Mouse (Mus musculus): ENCODE data around the gene Fbxl17. TPM values are rescaled to one million over a fixed set of nuclear protein-coding genes. Genes with fewer than 3 reads are reported as not detected.

Gene Fbxl17
- polyA plus RNA-seq, 1 experiment from 2014 or later: 26.5 TPM

DNA sequence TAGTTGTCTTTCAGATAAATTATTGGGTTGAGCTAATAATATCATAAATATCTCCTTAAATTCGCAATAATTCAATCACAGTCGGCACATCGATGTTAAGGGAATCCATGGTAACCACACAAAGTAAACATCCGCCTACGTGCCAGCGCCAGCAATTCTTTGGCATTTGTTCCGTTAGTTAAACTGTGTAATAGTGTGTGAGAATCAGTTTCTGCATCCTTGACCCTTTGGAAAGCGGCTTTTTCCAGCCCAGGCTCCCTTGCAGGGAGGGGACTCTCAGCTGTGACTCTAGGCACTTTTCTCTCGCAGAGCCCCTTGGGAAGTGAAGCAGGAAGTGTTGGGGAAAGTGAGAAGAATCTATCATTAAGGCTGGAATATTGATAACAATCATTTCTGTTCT, 314.3 kb downstream of the Fbxl17 start:
- Histone ChIP-seq H3K27me3 (replicated peaks) (no peaks in the 10 kb centered on the region), H3K27ac (no peak overlapping the region), H3K36me3 (replicated peaks) (no peaks in the 10 kb centered on the region), H3K4me2 (peak overlapping the region; percentile 13; the same call in 1 of the 2 replicates), H3K9ac (no peak overlapping the region), H3K4me1 (peaks cover 10% of the 10 kb centered on the region), H3K4me3 (no peak overlapping the region), H3K9me3 (no peaks in the 10 kb centered on the region)
- ATAC-seq (replicated peaks): no peak
- 19% methylated on average over 9 of the region's 9 CpGs for WGBS

DNA sequence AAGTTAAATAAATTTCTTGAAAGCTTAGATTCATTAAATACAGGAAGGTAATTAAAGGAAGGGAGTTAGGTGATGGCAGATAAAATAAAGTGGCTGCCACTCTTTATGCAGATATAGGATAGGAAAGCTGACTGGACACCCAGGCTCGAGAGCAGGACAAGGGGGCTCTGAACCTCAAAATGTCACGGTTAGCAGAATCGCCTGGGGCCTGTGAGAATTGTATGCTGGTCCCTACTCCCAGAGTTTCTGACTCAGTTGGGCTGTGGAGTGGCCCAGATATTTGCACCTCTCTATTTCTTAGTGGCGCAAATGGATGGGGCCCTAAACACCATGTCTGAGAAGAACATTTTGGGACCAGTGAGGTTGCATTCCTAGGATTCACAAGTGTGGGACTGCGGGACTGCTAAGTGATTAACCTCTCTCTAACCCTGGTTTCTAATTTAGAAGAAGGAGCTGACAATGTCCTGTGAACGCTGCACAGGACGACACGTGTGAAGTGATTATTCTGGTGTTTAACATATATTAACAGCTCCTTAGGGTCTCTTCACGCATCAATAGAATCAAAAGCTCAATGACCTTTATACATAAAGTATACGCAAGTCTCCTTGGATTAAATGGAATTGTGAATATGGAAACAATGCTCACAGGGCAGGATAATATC, 314.8 kb downstream of the Fbxl17 start:
- H3K36me3 ChIP-seq (replicated peaks): no peaks in the 10 kb centered on the region
- H3K9me3 ChIP-seq: no peaks in the 10 kb centered on the region
- 0 out of 2 replicates have a peak overlapping the region, but pooled peaks have one; percentile 13 for H3K4me2 ChIP-seq
- peaks cover 10% of the 10 kb centered on the region for H3K4me1 ChIP-seq
- 0 out of 2 replicates have a peak, but pooled peaks have one; percentile 33 for ATAC-seq (replicated peaks)
- 27% methylated on average over 10 of the region's 10 CpGs for WGBS
- no peak overlapping the region for H3K9ac ChIP-seq
- H3K4me3 ChIP-seq: no peak overlapping the region
- no peaks in the 10 kb centered on the region for H3K27me3 ChIP-seq (replicated peaks)
- no peak overlapping the region for H3K27ac ChIP-seq

DNA sequence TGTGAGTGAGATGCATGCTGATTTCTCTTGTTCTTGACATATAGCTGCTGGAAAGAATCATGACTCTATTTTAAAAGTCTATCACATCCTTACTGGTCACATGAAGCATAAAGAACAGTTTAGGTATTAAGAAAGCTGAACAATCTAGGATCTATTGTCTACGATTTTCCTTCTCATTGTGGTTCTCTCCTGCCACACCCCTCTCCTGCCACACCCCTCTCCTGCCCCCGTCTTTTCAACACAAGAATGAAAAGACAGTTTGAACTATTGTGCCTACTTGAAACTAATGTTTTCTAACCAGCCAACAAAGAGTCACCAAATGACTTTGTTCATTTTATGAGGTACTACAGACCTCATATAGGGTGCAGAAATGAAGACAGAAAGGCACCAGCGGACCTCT, 316.4 kb downstream of the Fbxl17 start:
- H3K27me3 ChIP-seq (replicated peaks): no peaks in the 10 kb centered on the region
- H3K4me3 ChIP-seq: no peak overlapping the region
- H3K9ac ChIP-seq: no peak overlapping the region
- WGBS: 65% methylated on average over 3 of the region's 3 CpGs
- no peak overlapping the region for H3K4me2 ChIP-seq
- no peak for ATAC-seq (replicated peaks)
- H3K27ac ChIP-seq: no peak overlapping the region
- H3K4me1 ChIP-seq: peaks cover 10% of the 10 kb centered on the region
- H3K9me3 ChIP-seq: no peaks in the 10 kb centered on the region
- no peaks in the 10 kb centered on the region for H3K36me3 ChIP-seq (replicated peaks)

DNA sequence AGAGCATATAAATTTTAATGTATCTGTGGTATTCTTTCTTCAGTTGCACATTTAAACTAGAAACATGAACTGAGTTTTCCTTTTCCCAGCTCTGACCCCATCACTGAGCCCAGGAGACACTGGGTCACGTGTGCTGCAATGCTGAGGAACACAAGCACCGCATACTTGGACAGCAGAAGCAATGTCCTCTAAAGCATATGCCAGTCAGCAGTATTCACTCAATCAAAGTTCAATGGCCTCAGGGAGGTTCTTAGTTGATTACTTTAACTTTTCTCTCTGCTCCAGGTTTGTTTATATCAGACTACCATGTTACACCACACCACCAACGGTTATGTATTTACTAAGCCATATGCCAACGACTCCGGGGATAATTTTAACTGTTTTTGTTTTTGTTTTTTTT, 318.2 kb downstream of the Fbxl17 start:
- 89% methylated on average over 5 of the region's 5 CpGs for WGBS
- Histone ChIP-seq H3K4me2 (no peak overlapping the region), H3K36me3 (replicated peaks) (no peaks in the 10 kb centered on the region), H3K9ac (no peak overlapping the region), H3K4me1 (peaks cover 10% of the 10 kb centered on the region), H3K27ac (no peak overlapping the region), H3K4me3 (no peak overlapping the region), H3K27me3 (replicated peaks) (no peaks in the 10 kb centered on the region), H3K9me3 (no peaks in the 10 kb centered on the region)
- ATAC-seq (replicated peaks): no peak

DNA sequence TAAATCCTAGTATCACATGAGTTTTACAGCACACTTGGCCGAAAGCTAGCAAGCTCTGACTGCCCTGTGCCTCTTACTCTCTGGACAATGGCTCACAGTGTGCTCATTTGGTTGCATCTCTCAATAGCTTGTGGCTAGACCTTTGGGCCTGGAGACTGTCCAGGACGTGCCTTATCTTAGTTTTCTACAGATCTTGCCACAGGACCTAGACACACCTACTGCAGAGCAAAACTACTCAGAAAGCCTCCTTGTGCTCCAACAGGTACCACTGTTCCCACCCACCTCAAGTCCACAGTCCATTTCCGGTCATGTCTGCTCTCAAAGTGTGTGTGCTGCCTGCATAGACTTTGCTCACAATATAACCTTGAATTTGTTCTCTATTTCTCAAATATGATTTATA, 319.8 kb downstream of the Fbxl17 start:
- Histone ChIP-seq H3K9ac (no peak overlapping the region), H3K4me2 (no peak overlapping the region), H3K9me3 (no peaks in the 10 kb centered on the region), H3K27me3 (replicated peaks) (no peaks in the 10 kb centered on the region), H3K27ac (no peak overlapping the region), H3K4me3 (no peak overlapping the region), H3K36me3 (replicated peaks) (no peaks in the 10 kb centered on the region), H3K4me1 (peaks cover 13% of the 10 kb centered on the region)
- no peak for ATAC-seq (replicated peaks)
- 93% methylated on average over 3 of the region's 3 CpGs for WGBS

DNA sequence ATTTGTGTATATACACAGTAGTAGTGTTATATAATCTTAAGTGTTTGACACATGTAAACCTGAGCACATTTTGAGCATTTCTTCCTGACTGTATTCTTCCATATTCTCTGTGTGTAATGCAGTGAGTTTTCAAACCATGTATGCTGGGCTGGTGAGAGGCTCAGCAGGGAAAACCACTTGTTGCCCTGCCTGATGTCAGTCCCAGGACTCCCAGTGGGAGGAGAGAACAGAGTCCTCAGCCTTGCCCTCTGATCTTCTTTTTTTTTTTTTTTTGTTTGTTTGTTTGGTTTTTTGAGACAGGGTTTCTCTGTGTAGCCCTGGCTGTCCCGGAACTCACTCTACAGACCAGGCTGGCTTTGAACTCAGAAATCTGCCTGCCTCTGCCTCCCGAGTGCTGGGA, 321.5 kb downstream of the Fbxl17 start:
- no peaks in the 10 kb centered on the region for H3K36me3 ChIP-seq (replicated peaks)
- no peak overlapping the region for H3K4me3 ChIP-seq
- ATAC-seq (replicated peaks): no peak
- no peaks in the 10 kb centered on the region for H3K27me3 ChIP-seq (replicated peaks)
- peaks cover 15% of the 10 kb centered on the region for H3K4me1 ChIP-seq
- H3K27ac ChIP-seq: no peak overlapping the region
- H3K9me3 ChIP-seq: no peaks in the 10 kb centered on the region
- no peak overlapping the region for H3K4me2 ChIP-seq
- WGBS: 88% methylated on average over 2 of the region's 2 CpGs
- no peak overlapping the region for H3K9ac ChIP-seq

DNA sequence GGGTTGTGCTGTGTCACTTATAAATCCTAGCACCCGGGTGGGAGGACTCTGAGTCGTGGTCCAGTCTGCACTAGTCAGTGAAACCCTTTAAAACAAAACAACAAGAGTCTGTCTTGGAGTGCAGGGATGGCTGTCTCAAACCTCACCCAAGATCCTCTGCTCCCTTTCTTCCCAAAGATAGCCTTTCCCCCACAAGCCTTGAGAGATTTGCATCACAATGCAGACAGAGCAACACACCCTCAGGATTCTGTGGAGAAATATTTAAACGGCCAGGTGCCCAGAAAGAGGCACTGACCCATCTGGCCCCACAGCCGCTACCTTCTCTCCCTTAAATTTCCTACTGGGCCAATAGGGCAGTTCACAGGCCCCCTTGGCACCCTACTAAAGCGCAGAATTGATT, 323.4 kb downstream of the Fbxl17 start:
- 40% methylated on average over 5 of the region's 5 CpGs for WGBS

DNA sequence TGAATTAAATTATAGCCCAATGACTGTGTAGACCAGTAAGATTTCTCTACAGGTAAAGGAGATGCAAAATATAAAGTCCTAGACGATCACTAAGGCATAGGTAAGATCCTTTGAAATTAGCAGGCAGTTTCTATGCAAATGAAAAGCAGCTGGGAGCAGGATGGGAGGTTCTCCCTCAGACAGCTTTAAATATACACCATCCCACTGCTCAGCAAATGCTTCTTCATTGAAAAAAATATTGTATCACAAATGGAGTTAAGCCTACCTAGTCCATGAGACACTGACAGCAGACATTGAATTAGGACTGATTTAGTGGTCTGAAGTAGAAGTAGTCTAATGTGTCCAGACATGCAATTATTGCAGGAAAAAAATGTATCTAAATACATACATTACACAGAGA, 327.1 kb downstream of the Fbxl17 start:
- WGBS: 14% methylated on average over 1 of the region's 1 CpGs
- Histone ChIP-seq H3K4me2 (no peak overlapping the region), H3K27me3 (replicated peaks) (no peaks in the 10 kb centered on the region), H3K36me3 (replicated peaks) (no peaks in the 10 kb centered on the region), H3K4me3 (no peak overlapping the region), H3K4me1 (peaks cover 41% of the 10 kb centered on the region), H3K9me3 (no peaks in the 10 kb centered on the region), H3K27ac (peak overlapping the region; percentile 65; the same call in 1 of the 2 replicates), H3K9ac (no peak overlapping the region)
- 0 out of 2 replicates have a peak, but pooled peaks have one; percentile 13 for ATAC-seq (replicated peaks)

More for the DNA sequence above, 323.4 kb downstream of the Fbxl17 start:
- Histone ChIP-seq H3K27ac (peak overlapping the region; percentile 62), H3K4me3 (no peak overlapping the region), H3K4me2 (no peak overlapping the region), H3K9me3 (no peaks in the 10 kb centered on the region), H3K9ac (no peak overlapping the region), H3K4me1 (peaks cover 33% of the 10 kb centered on the region), H3K36me3 (replicated peaks) (no peaks in the 10 kb centered on the region), H3K27me3 (replicated peaks) (no peaks in the 10 kb centered on the region)
- no peak for ATAC-seq (replicated peaks)

DNA sequence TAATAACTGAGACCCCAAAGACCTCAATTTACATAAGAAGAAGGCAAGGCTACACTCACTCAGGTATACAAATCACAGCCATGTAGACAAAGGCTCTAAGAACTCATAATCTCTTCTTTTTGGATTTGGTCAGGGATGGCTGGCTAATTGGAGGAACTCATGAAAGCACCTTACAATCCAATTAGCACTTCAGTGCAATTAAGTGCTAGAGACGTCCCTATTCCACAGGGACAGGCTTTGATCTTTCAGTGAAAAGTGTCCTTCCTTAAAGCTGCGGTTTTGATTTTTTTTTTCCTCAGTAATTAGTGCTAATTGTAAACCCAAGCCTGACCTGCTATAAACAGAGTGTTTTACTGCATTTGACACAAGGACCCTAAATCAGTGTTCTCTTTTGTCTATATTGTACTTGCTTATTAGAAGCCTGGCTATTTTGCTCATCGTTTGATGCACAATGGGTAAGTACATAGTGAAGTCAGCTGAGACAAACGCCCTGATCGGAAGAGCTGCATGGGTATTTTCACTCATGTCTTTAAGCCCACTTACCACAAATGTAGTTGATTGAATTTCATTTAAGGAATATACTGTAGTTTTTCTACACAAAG, 327.8 kb downstream of the Fbxl17 start:
- ATAC-seq (replicated peaks): peak; percentile 34

DNA sequence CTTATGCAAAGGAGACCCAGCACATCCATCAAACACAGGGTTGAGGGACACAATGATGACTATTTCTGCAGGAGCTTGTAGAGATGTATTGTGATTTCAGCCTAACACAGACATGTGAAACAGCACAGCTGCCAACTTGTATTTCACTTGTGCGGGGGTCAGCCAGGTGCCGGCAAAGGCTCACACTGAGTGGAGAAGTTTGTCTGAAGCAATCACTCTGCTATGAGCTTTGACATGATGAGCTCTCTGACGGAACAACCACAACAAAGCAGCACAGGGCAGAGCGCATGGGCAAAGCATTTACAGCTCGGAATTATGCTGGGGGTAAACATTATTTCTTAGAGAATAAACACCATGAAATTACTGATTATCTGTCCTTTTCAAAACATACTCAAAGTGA, 328.6 kb downstream of the Fbxl17 start:
- 23% methylated on average over 5 of the region's 5 CpGs for WGBS
- no peaks in the 10 kb centered on the region for H3K27me3 ChIP-seq (replicated peaks)
- H3K9ac ChIP-seq: no peak overlapping the region
- H3K4me2 ChIP-seq: no peak overlapping the region
- peak overlapping the region; percentile 65 for H3K27ac ChIP-seq
- no peaks in the 10 kb centered on the region for H3K36me3 ChIP-seq (replicated peaks)
- no peak for ATAC-seq (replicated peaks)
- no peaks in the 10 kb centered on the region for H3K9me3 ChIP-seq
- H3K4me3 ChIP-seq: no peak overlapping the region
- peaks cover 49% of the 10 kb centered on the region for H3K4me1 ChIP-seq

More for the DNA sequence above, 327.8 kb downstream of the Fbxl17 start:
- H3K4me3 ChIP-seq: no peak overlapping the region
- H3K27ac ChIP-seq: peak overlapping the region; percentile 65
- H3K4me1 ChIP-seq: peaks cover 48% of the 10 kb centered on the region
- no peaks in the 10 kb centered on the region for H3K36me3 ChIP-seq (replicated peaks)
- H3K9me3 ChIP-seq: no peaks in the 10 kb centered on the region
- WGBS: 8% methylated on average over 5 of the region's 5 CpGs
- no peak overlapping the region for H3K9ac ChIP-seq
- H3K27me3 ChIP-seq (replicated peaks): no peaks in the 10 kb centered on the region
- H3K4me2 ChIP-seq: no peak overlapping the region

DNA sequence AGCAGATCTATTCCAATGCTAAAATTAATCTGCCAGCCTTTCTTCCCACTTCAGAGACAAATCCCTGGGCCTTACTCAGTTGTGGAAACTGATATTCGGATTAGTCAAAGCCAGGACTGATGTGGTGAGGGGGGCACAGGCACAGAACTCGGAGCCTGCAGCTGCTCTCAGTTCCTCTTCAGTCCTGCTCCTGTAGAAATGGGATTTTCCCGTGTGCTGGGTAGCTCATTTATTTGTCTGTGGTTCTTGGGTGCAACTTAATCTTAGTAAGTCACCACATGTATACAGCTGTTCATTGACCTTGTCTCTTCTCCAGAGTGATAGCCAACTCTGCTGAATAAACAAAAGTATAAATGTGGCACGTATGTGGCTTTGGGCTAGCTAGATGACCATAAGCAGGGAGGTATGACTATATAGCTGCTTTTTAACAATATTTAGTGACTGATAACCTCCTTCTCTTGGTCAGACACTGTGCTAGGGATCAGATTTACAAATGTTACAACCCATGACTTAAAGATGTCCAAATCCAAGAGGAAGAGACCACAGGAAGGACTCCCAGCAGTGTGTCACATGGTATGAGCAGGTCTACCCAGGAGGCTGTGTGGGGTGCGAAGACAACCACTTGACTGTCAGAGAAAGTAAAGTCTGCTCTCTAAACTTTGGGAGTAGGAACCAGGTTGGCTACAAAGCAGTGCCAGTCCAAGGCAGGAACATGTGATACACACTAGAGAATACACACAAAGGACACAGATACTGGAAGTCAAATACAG, 331.6 kb downstream of the Fbxl17 start:
- ATAC-seq (replicated peaks): no peak
- 68% methylated on average over 5 of the region's 5 CpGs for WGBS
- no peak overlapping the region for H3K4me3 ChIP-seq
- H3K36me3 ChIP-seq (replicated peaks): no peaks in the 10 kb centered on the region
- no peak overlapping the region for H3K4me2 ChIP-seq
- H3K4me1 ChIP-seq: peaks cover 37% of the 10 kb centered on the region
- no peak overlapping the region for H3K9ac ChIP-seq
- H3K27me3 ChIP-seq (replicated peaks): no peaks in the 10 kb centered on the region
- H3K9me3 ChIP-seq: no peaks in the 10 kb centered on the region
- H3K27ac ChIP-seq: no peak overlapping the region; the same call in 1 of the 2 replicates

DNA sequence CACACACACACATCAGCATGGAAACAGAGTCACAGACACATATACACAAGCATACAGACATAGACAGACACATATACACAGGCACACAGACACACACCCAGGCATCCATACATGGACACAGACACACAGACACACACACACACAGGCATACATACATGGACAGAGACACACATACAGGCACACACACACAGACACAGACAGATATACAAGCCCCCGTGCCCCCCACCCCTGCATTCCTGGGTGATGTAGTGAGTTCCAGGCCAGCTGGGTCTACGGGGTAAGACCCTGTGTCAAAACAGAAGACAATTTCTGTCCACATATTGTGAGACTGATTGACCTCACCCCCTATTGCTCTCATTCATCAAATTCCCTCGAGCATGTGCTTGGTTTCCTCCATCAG, 332.6 kb downstream of the Fbxl17 start:
- 0 out of 2 replicates have a peak, but pooled peaks have one; percentile 12 for ATAC-seq (replicated peaks)
- no peak overlapping the region for H3K4me3 ChIP-seq
- no peaks in the 10 kb centered on the region for H3K9me3 ChIP-seq

More for the DNA sequence above, 332.6 kb downstream of the Fbxl17 start:
- Histone ChIP-seq H3K4me1 (peaks cover 30% of the 10 kb centered on the region), H3K36me3 (replicated peaks) (no peaks in the 10 kb centered on the region), H3K27me3 (replicated peaks) (no peaks in the 10 kb centered on the region), H3K9ac (no peak overlapping the region), H3K27ac (no peak overlapping the region), H3K4me2 (no peak overlapping the region)
- whole genome bisulfite sequencing: 77% methylated on average over 3 of the region's 3 CpGs
